Mouse (Mus musculus): Measurements from ENCODE around the gene Mccc1. TPM values are rescaled to one million over a fixed set of nuclear protein-coding genes. Genes with fewer than 3 reads are reported as not detected.

Mccc1 gene
- total RNA-seq (2015), result 23.9 and 30.8 TPM in 2 replicates
- total RNA-seq (2017), result 12.8 and 17.8 TPM in 2 replicates

DNA sequence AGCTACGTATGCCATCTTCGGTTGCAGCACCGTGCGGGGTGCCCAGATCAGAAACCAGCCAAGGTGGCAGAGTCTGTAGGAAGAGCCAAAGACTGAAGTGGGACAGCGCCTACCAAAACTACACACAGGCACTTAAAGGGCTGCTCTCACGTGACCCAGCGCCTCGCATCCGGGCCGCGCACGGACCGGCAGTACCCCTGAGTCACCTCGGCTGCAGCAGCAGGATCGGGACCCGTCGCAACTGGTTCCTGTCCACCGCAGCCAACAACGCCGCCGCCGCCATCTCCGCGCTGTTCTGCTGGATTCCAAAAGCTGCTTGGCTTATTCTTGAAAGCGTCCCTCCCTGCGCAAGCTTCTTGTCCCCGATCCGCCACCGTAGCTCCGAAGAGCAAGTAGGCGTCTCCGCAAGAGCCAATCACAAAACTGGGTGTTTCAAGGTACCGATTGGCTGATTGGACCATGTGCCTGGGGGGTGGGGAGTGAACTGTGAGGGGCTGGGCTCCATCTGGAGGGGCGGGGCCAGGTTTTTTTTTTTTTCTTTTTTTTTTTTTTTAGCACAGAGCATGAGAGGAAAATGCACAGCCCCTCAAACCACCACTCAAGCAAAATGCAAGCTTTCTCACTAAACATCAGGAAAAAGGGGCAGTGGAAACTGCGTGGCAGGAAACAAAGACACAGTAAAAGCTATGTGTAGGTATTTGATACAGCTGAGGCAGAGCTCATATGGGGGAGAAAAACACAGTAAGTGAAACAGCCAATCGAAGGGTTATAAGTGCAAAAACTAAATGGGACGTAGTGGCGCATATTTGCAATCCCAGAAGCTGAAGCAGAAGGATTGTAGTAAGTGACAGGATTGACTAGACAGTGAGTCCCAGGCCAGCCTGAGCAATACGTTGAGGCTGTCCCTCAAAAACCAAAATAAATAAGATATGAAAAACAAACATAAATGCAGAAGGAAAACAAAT lies at the start of gene Mccc1:
Mccc1 (minus strand) TSS at position 404 of the 965 bp plus-strand sequence.
- ATAC-seq (replicated peaks; ENCODE audit: poor library complexity), result peak; percentile 99

DNA sequence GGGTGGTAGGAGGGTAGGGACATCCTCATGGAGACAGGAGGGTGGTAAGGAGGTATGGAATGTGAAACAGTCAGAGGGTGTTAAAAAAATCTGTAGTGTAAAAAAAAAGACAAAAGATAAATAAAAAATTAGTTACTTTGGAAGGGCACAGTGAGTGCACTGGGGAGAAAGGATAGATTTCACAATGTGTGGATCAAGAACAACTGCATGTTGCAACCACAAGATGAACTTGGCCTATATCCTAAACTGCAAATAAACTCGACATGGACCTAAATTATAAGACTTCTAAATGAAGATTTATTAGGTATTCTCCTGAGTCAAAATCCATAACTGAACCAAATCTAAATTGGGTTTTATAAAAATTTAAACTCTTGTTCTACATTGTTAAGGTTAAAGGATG lies 48.6 kb upstream of the Mccc1 start:
- no peak for ATAC-seq (replicated peaks; ENCODE audit: poor library complexity)

DNA sequence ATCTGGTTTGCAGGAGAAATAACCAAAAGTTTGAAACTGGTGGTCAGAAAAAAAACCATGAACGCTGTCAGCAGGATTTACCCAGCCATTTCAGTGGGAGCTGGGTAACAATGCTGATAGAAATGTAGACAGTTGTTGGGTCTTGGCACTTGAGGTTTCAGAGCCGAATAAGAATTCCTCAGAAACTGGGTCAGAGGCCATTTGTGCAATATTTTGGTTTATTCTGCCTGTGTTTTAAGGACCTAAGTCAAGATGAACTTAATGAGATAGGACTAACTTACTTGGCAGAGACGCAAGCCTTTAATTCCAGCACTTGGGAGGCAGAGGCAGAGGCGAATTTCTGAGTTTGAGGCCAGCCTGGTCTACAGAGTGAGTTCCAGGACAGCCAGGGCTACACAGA lies 44.6 kb upstream of the Mccc1 start:
- ATAC-seq (replicated peaks; ENCODE audit: poor library complexity), result no peak

DNA sequence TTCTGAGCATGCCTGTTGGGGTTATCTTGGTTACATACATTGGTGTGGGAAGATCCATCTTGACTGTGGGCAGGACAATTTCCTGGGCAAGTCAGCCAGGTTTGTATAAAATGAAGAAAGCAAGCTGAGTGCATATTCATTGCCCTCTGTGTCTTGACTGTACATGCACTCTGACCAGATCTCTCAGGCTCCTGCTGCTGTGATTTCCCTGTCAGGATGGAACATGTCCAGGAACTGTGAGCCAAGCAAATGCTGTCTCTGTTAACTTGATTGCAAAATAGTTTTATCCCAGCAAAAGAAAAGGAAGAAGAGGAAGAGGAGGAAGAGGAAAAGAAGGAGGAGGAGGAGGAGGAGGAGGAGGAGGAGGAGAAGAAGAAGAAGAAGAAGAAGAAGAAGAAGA lies 44.0 kb upstream of the Mccc1 start:
- ATAC-seq (replicated peaks; ENCODE audit: poor library complexity), result no peak

DNA sequence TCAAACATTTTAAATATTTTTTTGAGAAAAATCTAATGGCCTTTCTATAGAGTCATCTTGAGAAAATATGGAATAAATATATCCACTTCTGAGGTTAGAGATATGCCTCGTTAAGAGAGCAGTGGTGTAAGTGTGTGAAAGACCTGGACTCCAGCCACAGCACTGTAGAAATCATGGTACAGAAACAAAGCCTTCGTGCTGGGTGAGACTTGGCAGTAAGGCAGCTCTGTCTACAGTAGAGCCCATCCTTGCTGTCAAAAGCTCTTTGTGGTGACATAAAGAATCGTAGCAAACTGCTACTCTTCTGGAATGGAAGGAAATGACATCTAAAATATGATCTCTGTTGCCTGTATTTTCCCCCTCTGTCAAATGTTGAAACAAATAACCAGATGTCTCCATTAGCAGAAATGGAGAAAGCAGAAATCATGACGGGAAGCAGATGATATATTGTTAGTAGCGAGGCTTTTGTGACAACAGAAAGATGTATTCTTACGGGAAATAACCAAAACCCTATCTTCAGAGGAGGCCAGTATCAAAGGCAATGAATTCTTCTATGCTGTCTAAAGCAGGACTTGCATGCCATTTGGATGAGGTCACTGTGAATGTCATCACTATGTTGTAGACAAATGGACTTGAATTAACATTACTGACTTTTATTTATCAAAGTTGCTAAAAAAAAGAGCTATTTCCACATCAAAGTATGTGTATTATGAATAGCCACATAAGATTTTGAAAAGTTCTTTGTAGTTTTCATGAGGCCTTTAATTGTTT lies 31.4 kb upstream of the Mccc1 start:
- no peak for ATAC-seq (replicated peaks; ENCODE audit: poor library complexity)

DNA sequence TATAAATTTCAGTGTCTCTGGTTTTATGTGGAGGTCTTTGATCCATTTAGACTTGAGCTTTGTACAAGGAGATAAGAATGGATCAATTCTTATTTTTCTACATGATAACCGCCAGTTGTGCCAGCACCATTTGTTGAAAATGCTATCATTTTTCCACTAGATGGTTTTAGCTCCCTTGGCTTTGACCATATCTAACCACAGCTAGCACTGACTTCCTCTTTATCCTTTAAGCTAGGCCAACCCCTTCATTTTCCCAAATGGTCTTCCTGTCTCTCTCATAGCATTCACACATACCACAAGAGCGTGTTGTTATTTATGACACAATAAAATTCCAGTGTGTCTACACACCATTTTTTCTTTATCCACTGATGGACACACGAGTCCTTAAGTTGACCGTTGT lies 29.5 kb upstream of the Mccc1 start:
- ATAC-seq (replicated peaks; ENCODE audit: poor library complexity), result peak; percentile 76

DNA sequence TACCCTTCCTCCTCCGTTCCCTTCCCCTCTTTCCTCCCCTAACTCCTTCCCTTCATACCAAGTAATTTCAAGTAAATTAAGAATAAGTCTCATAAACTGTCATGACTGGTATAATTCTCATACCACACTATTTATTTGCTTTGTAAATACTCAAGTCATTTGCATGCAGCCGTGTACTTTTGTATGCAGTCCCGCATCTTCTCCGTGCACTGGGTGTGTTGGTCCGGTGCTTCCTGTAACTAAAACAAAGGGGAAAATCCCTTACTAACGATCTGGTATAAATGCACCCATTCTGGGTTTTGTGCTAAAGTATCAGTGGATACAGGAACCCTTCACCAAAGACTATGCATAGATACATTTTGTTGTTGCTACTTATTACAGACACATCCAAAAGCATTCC lies 25.3 kb upstream of the Mccc1 start:
- no peak for ATAC-seq (replicated peaks; ENCODE audit: poor library complexity)

DNA sequence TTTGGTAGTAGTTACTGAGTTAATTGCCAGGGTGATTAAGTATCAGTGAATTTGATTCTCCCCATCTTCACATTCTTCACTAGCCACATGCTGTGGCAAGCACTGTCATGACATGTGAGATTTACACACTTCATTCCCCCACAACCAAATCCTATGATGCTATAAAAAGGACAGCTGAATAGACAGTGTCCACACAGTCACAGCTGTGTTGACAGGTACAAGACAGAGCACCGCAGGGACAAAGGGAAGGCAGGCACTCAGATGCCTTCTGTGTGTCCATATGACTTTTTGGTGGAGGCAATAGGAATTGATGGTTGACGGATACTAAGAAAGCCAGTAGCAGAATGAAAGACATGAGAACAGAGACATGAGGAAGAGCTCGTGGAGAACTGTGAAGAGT lies 10.8 kb upstream of the Mccc1 start:
- ATAC-seq (replicated peaks; ENCODE audit: poor library complexity), result no peak

DNA sequence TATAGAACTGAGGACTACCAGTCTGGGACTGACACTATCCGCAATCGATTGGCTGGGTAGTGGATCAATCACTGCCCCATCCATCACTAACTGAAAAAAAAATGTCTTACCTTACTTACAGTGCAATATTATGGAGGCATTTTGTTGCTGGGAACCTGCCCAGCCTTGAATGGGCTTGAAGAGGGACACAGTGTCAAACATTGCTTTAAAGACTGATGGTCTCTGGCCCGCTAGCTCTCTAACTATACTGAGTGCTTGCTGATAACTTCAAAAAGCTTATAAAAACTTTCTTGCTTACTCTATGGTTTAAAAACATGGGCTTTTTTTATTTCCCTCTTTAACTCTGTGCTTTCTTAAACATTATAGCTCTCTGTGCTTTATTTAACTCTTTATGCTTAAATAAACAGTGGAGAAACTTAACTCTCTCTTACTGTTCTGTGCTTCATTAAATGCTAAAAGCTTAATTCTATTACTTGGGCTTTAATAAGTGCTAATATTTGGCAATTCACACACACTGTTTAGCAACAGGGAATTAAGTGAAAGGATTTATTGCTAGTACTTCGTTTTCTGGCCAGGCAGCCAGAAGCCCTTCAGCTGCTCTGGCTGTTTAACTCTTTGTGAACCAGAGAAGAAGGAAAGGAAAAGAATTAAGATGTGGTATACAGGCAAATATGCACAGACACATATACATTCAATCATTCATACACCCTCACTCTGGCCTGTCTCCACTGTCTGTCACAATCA lies 8.1 kb upstream of the Mccc1 start:
- ATAC-seq (replicated peaks; ENCODE audit: poor library complexity), result no peak

DNA sequence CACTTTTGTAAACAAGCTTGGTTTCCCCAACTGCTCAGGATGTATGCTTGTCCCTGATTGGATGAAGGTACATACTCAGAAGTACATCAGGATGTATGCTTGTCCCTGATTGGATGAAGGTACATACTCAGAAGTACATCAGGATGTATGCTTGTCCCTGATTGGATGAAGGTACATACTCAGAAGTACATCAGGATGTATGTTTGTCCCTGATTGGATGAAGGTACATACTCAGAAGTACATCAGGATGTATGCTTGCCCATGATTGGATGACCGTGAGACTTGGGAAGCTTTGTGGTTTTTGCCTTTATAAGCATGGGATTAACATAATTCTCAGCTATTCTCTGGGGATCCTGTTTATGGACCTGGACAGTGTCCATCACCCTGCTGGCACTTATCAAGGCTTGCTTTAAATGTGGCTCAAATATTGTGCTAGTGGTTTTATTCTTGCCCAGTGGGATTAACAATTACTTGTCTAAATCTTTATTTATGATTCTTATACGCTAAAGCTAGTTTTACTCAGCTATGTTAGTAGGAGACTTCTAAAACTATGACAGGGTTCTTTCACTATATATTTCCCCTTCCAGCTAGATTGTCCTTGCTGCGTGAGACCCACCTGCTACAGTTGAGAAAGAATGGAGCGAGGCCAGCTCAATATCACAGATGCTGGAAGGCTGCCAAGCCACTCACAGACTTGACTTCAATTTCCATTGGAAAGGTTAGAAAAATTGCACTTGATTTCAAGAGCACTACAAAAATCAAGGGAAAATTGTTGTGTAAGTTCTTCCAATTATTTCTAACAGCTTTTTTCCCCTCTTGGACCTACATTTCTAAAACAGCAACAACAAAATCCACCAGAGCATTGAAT lies 3.8 kb upstream of the Mccc1 start:
- no peak for ATAC-seq (replicated peaks; ENCODE audit: poor library complexity)

DNA sequence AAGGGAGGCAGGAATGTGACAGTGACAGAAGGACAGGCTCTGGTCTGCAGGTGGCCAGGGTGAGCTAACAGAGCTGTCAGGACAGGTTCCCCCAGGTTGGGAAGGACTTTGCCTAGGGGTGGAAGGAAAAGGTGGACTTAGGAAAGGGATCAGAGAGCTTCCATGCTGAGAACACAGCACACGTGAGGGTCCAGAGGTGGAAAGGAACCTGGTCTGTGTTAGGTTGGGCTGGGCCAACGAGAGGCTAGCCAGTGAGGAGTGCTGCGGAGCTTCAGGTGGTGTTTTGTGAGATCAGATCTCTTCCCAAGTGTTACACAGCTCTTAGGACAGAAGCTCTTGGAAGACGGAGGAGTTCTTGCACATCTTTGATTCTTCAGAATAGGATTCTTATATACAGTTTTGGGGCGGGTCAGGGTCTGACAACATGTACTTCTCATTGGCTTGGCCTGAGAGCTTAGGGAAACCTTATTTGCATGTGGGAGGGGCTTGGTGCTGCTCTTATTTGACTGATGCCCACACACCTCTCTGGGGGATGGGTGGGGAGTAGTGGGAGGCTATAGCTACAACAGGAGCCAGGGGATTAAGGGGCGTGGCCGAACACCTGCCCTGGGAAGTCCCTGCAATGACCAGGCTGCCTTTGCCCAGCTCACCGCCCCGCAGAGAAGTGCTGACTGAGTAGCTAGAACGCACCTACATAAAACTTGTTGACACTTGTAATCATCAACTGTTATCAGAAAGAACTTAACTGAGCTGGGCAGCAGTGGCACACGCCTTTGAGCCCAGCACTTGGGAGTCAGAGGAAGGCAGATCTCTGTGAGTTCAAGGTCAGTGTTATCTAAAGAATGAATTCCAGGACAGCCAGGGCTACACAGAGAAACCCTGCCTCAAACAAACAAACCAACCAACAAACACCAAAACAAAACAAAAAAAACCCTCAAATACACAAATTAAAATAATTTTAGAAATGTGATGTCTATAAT lies 5.6 kb downstream of the Mccc1 start:
- ATAC-seq (replicated peaks; ENCODE audit: poor library complexity), result 0 out of 2 replicates have a peak, but pooled peaks have one; percentile 20

DNA sequence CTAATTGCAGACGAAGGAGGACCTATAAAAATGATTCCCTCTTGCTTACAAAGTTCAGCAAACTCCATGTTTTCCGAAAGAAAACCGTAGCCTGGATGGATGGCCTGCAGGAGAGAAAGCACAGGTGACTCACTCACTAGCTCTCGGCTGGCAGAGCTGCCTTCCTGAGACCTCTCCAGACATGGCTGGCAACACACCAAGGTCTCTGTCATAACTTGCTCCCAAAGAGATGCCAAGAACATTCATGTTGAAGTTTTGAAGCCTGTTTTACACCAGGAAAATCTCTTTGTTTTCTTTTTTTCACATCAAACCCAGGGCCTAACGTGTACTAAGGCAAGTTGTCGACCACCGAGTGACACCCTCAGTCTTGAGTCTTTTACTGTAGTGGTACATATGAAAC lies 9.8 kb downstream of the Mccc1 start:
- no peak for ATAC-seq (replicated peaks; ENCODE audit: poor library complexity)

DNA sequence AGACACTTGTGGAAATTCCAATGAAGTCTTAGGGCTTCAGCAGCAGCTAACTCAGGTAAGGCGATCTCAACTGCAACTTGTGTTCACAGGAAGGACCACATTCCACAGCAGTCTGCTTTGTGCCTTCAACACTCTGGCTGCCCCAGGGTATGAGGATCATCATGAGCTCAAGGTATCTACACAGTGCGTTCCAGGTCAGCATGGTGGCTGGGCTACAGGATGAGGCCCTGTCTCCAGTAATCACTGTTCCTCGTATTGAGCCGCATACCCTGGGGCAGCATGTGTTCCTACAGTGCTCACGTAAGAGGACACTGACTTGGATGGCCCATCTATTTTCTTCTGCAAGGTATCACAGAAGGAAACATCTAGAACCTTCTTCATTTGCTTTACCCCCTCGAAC lies 12.4 kb downstream of the Mccc1 start:
- ATAC-seq (replicated peaks; ENCODE audit: poor library complexity), result no peak

DNA sequence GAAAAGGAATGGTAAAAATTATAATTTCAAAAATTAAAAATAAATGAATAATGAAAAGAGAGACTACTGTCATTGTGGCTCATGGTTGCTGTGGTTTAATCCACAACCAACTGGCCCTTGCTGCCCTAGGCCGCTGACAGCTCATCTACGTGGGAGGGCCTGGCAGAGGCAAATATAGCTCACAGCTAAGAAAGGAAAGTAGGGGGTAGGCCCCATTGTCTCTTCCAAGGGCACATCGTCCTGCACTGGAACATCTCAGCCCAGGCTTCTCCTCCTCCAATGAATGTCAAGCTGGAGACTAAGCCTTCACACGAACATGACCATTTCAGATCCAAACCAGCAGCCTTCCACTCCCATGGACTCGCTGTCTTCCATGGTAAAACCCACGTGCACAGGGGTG lies 14.2 kb downstream of the Mccc1 start:
- no peak for ATAC-seq (replicated peaks; ENCODE audit: poor library complexity)

DNA sequence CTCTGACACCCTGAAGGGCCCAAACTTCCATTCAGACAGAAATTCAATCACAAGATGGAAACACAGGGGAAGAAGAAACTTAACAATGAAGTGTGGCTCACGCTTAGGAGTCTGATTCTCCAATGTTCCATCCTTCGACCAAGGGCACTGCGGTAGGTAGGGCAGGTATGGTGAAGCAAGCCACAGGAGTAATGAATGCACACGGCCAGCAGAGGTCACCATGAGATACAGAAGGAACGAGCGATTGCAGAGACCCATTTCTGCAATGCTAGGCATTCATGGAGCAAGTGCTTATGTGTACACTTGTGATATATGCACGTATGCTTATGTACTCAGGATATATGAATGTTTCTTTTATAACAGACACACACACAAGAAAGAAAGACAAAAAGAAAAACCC lies 26.9 kb downstream of the Mccc1 start:
- peak; percentile 93 for ATAC-seq (replicated peaks; ENCODE audit: poor library complexity)

DNA sequence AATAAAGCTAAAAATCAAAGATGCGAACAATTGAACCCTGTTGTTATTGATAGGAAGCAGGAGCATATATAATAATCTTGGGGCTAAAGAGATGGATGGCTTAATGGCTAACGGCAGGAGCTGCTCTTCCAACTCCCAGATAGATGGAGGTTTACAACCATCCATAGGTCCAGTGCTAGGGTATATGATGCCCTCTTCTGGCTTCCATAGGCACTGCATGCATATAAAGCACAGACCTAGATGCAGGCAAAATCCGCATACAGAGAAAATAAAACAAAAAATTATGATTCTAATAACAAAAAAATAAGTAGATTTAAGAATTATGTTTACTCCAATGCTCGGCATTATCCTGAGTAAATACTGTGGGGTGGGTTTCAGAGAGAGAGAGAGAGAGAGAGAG lies 27.5 kb downstream of the Mccc1 start:
- ATAC-seq (replicated peaks; ENCODE audit: poor library complexity), result peak; percentile 89

DNA sequence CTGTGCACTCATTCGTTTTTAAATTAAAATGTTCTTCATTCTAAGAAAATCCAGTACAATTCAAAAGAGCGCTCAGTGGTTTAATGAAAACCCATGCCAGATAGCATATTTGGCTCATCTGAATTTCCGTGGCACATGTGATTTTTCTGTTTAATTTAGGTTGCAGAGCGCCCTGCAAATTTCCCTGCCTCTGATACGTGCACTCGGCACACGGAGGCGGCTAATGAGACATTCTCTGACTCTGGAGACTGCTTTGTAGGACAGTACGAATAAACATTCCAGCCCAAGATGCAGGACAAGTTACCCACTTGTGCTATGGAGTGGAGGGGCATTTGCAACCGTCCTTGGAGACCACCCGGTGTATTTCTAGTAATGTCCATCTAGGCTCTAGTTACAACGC lies 29.3 kb downstream of the Mccc1 start:
- ATAC-seq (replicated peaks; ENCODE audit: poor library complexity), result no peak

DNA sequence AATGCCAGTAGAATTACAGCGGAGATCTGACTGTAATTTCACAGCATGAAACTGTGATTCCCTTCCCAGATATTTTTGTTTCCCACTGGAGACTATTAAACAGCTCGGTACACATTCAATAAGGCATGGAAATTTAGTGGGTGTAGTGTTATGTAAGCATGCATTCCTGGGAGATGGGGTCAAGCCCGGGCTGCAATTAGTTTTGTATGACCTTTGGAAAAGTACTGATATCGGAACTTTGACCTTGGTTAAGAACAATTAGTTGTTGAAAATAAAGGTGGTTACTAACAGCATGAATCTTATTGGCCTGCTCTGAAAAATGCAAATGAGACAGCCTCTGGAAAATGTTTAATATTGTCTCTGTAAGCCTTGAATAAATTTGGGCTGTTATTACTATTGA lies 30.0 kb downstream of the Mccc1 start:
- ATAC-seq (replicated peaks; ENCODE audit: poor library complexity), result no peak

DNA sequence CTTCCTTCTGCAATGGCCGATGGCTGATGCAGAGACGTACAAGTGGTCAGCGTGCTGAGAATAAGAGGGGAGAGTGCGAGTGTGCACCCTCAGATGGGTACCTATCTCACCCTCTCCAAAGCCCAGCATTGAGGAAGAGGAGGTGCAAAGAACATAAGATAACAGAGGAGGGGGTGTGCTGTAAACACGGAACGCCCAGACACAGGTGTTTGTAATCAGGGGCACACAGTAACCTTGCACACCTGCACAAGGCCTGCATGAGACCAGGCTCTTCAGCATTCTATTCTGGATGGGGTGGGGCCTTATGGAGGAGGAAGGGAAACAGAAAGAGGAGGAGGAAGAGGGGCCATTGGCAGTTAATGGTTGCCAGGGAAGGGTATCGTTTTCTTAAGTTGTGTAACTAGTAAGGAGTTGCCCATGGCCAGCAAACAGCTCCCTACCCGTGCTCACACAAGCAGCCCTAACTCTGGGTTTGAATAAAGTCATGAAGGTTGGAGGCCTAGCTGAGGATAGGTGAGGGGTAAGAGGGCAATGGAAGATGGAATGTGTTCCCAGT lies 33.0 kb downstream of the Mccc1 start:
- ATAC-seq (replicated peaks; ENCODE audit: poor library complexity), result peak; percentile 57
